Mouse (Mus musculus) liver, postnatal 0 days (tissue): ENCODE results near the gene Wdr43. TPM values are rescaled to one million over a fixed set of nuclear protein-coding genes. Genes with fewer than 3 reads are reported as not detected.

Source experiments
- ATAC-seq: fragments of 200-750 bp; cut with Nextera tagmentation; 2 replicates; pipeline ENCODE4 v1.8.0; 2017; ENCODE audit warnings: mild to moderate bottlenecking, moderate library complexity
- DNase-seq: peaks from one replicate; pipeline ENCODE4 v3.0.0-alpha.2; 2016
- H3K27ac ChIP-seq: fragments of 300-500 bp; sonication (generic); 2 replicates; pipeline ENCODE4 v1.5.1; 2014; ENCODE audit warnings: antibody characterized with exemption, moderate library complexity, mild to moderate bottlenecking, low read depth
- H3K27me3 ChIP-seq: fragments of 300-500 bp; sonication (generic); 2 replicates; pipeline ENCODE4 v1.6.1; 2014; ENCODE audit warnings: low read length, control low read depth, mixed read lengths; ENCODE audit not compliant: insufficient read depth
- H3K36me3 ChIP-seq: fragments of 300-500 bp; sonication (generic); replicated peaks from 2 replicates; pipeline ENCODE4 v1.6.1; 2014; ENCODE audit warnings: mild to moderate bottlenecking, control low read depth, low read length, moderate library complexity, mixed read lengths; ENCODE audit not compliant: insufficient read depth
- H3K4me1 ChIP-seq: fragments of 300-500 bp; sonication (generic); 2 replicates; pipeline ENCODE4 v1.6.1; 2014; ENCODE audit warnings: antibody characterized with exemption, mild to moderate bottlenecking, control low read depth; ENCODE audit not compliant: insufficient read depth
- H3K4me2 ChIP-seq: fragments of 300-500 bp; sonication (generic); 2 replicates; pipeline ENCODE4 v1.6.1; 2014; ENCODE audit warnings: low read depth, mild to moderate bottlenecking, low read length, moderate library complexity, mixed read lengths
- H3K4me3 ChIP-seq: fragments of 300-500 bp; sonication (generic); 2 replicates; pipeline ENCODE4 v1.5.1; 2014; ENCODE audit warnings: low read depth, low read length
- H3K9ac ChIP-seq: fragments of 300-500 bp; sonication (generic); replicated peaks from 2 replicates; pipeline ENCODE4 v1.6.1; 2014; ENCODE audit warnings: mild to moderate bottlenecking, moderate library complexity
- H3K9me3 ChIP-seq: fragments of 300-500 bp; sonication (generic); 2 replicates; pipeline ENCODE4 v1.6.1; 2016; ENCODE audit warnings: mild to moderate bottlenecking, control low read depth, low read length, mixed read lengths
- CTCF ChIP-seq: sonication (generic); IDR thresholded peaks from 2 replicates; pipeline ENCODE4 v1.5.1; 2016; ENCODE audit warnings: antibody characterized with exemption, low read depth
- EP300 ChIP-seq: IDR thresholded peaks from 2 replicates; pipeline ENCODE4 v1.6.1; 2016; ENCODE audit warnings: antibody characterized with exemption, low read depth, mild to moderate bottlenecking
- WGBS: fragments of 180-500 bp; shearing (Covaris S2); extraction: QIAGEN DNeasy Blood & Tissue Kit; methylation state at CpG from one replicate; pipeline ENCODE4 v1.1.7; 2014; ENCODE audit not compliant: insufficient replicate concordance; 5-methylcytosine and 5-hydroxymethylcytosine counted together
- polyA plus RNA-seq: library from polyadenylated mRNA; unstranded; fragments of >200 nt; fragmentation: Nextera tagmentation; extraction: Ambion mirVana; gene quantifications from 2 replicates; pipeline ENCODE4 v1.2.1, GENCODE M21; 2015

Gene Wdr43
- polyA plus RNA-seq, 1 experiment from 2014 or later = 22.6 TPM

- 65% methylated on average over 8 of the region's 8 CpGs for WGBS
- no peak for TF ChIP-seq EP300
- peak; percentile 59 for TF ChIP-seq CTCF
- H3K27me3 ChIP-seq = no peaks in the 10 kb centered on the region
- ATAC-seq = no peak
- H3K4me1 ChIP-seq = no peaks in the 10 kb centered on the region
- no peak overlapping the region for H3K4me2 ChIP-seq
- H3K9me3 ChIP-seq = no peaks in the 10 kb centered on the region
- peak; percentile 42 for DNase-seq
- no peaks in the 10 kb centered on the region for H3K36me3 ChIP-seq
- no peak overlapping the region for H3K27ac ChIP-seq
- H3K9ac ChIP-seq = no peak overlapping the region
- H3K4me3 ChIP-seq = no peak overlapping the region
Measured at GRCm38 (mm10) chr17:71693780-71694179, 78.1 kb downstream of the Wdr43 start.

- WGBS = 83% methylated on average over 8 of the region's 8 CpGs
- H3K36me3 ChIP-seq = no peaks in the 10 kb centered on the region
- H3K27ac ChIP-seq = no peak overlapping the region
- ATAC-seq (no peak), DNase-seq (no peak)
- no peaks in the 10 kb centered on the region for H3K27me3 ChIP-seq
- H3K4me1 ChIP-seq = no peaks in the 10 kb centered on the region
- H3K9me3 ChIP-seq = no peaks in the 10 kb centered on the region
- no peak overlapping the region for H3K9ac ChIP-seq
- no peak overlapping the region for H3K4me2 ChIP-seq
- H3K4me3 ChIP-seq = no peak overlapping the region
- TF ChIP-seq EP300 = no peak
- no peak for TF ChIP-seq CTCF
Measured at GRCm38 (mm10) chr17:71695151-71695550, 79.5 kb downstream of the Wdr43 start.

GRCm38 (mm10) chr17:71695716-71696315 lies 80.1 kb downstream of the Wdr43 start:
- H3K4me1 ChIP-seq = no peaks in the 10 kb centered on the region
- H3K9me3 ChIP-seq = no peaks in the 10 kb centered on the region
- TF ChIP-seq EP300 (no peak), CTCF (no peak)
- DNase-seq (no peak), ATAC-seq (no peak)
- no peak overlapping the region for H3K9ac ChIP-seq
- no peaks in the 10 kb centered on the region for H3K36me3 ChIP-seq
- H3K4me2 ChIP-seq = no peak overlapping the region
- WGBS = 70% methylated on average over 15 of the region's 15 CpGs
- H3K4me3 ChIP-seq = no peak overlapping the region
- H3K27me3 ChIP-seq = no peaks in the 10 kb centered on the region
- no peak overlapping the region for H3K27ac ChIP-seq

- ATAC-seq = no peak
- WGBS = 63% methylated on average over 5 of the region's 5 CpGs
- DNase-seq = no peak
Measured at GRCm38 (mm10) chr17:71696396-71696795, 80.7 kb downstream of the Wdr43 start.

GRCm38 (mm10) chr17:71697896-71698618 lies 82.4 kb downstream of the Wdr43 start:
- WGBS = 73% methylated on average over 11 of the region's 11 CpGs
- no peaks in the 10 kb centered on the region for H3K27me3 ChIP-seq
- no peaks in the 10 kb centered on the region for H3K9me3 ChIP-seq
- H3K9ac ChIP-seq = no peak overlapping the region
- no peak overlapping the region for H3K4me2 ChIP-seq
- no peak for TF ChIP-seq EP300
- no peak for TF ChIP-seq CTCF
- H3K36me3 ChIP-seq = no peaks in the 10 kb centered on the region
- DNase-seq = no peak
- no peak overlapping the region for H3K27ac ChIP-seq
- no peak overlapping the region for H3K4me3 ChIP-seq
- no peaks in the 10 kb centered on the region for H3K4me1 ChIP-seq
- ATAC-seq = no peak

More at GRCm38 (mm10) chr17:71696396-71696795, 80.7 kb downstream of the Wdr43 start:
- no peaks in the 10 kb centered on the region for H3K36me3 ChIP-seq
- no peak overlapping the region for H3K4me3 ChIP-seq
- TF ChIP-seq CTCF = no peak
- no peak for TF ChIP-seq EP300
- no peaks in the 10 kb centered on the region for H3K27me3 ChIP-seq
- no peak overlapping the region for H3K9ac ChIP-seq
- H3K4me1 ChIP-seq = no peaks in the 10 kb centered on the region
- no peaks in the 10 kb centered on the region for H3K9me3 ChIP-seq
- no peak overlapping the region for H3K27ac ChIP-seq
- H3K4me2 ChIP-seq = no peak overlapping the region

- WGBS = 77% methylated on average over 11 of the region's 11 CpGs
- no peak for TF ChIP-seq CTCF
- no peak for TF ChIP-seq EP300
- Histone ChIP-seq H3K4me3 (no peak overlapping the region), H3K36me3 (no peaks in the 10 kb centered on the region), H3K27me3 (no peaks in the 10 kb centered on the region), H3K27ac (no peak overlapping the region), H3K4me2 (no peak overlapping the region), H3K9ac (no peak overlapping the region), H3K4me1 (no peaks in the 10 kb centered on the region), H3K9me3 (no peaks in the 10 kb centered on the region)
- DNase-seq = no peak
- ATAC-seq = no peak
Measured at GRCm38 (mm10) chr17:71698619-71698956, 82.9 kb downstream of the Wdr43 start.
